Mouse (Mus musculus): ENCODE measurements at regions not wholly inside any gene's neighbourhood (a gene's known extent, or its start where the extent isn't known, plus 50 kb on each side); places are given as distances from the start of the nearest gene placed in this dataset.
"Not testable (repeated sequence)": the region's sequence is repeated elsewhere in the genome, so short reads cannot be mapped to it uniquely, and the experiment has no call there.

GRCm38 (mm10) chr17:50346451-50347192, 53.2 kb upstream of the Dazl start:
- no peak for DNase-seq (ENCODE audit: low spot score)

GRCm38 (mm10) chr17:50353818-50354217, 60.4 kb upstream of the Dazl start:
- not testable (repeated sequence) for DNase-seq (ENCODE audit: low spot score)

GRCm38 (mm10) chr17:50354357-50354756, 60.9 kb upstream of the Dazl start:
- DNase-seq (ENCODE audit: low spot score): no peak

DNA sequence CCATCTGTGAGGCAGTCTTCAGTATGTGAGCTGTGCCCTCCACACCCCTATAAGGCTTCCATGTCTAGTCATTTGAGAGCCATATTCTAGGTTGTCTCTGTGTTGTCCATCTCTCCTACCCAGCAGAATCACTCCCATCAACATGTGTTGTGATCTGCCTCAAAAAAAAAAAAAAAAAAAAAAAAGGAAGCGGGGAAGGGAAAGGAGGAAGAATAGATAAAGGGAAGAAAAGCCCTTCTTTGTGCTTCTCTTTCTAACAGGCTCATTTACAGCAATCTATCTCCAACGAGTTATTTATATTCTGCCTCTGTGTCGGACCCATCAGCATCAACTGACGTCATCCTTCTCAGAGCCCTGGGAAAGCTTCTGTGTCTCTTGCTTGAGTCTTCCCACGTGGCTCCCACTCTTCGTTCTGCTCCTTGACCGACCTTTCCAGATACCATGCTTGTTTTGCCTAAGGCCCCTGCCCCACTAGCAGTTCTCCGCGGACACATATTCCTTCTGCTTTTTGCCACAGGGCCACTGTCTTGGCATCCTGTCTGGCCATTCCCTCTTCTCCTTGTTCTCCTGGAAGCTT, 68.3 kb upstream of the Dazl start:
- DNase-seq (ENCODE audit: low spot score): no peak

GRCm38 (mm10) chr17:50365396-50365795, 72.0 kb upstream of the Dazl start:
- DNase-seq (ENCODE audit: low spot score): no peak

- DNase-seq (ENCODE audit: low spot score): no peak
Observed at GRCm38 (mm10) chr17:50366181-50366580, 72.7 kb upstream of the Dazl start.

GRCm38 (mm10) chr17:50369216-50369875, 75.9 kb upstream of the Dazl start:
- DNase-seq (ENCODE audit: low spot score): peak; percentile 37

- DNase-seq (ENCODE audit: low spot score): no peak
Observed at GRCm38 (mm10) chr17:50370484-50370883, 77.0 kb upstream of the Dazl start.

GRCm38 (mm10) chr17:50373496-50374141, 80.2 kb upstream of the Dazl start:
- no peak for DNase-seq (ENCODE audit: low spot score)

GRCm38 (mm10) chr17:50375465-50375864, 82.0 kb upstream of the Dazl start:
- no peak for DNase-seq (ENCODE audit: low spot score)

GRCm38 (mm10) chr17:50376708-50377107, 83.3 kb upstream of the Dazl start:
- no peak for DNase-seq (ENCODE audit: low spot score)

DNA sequence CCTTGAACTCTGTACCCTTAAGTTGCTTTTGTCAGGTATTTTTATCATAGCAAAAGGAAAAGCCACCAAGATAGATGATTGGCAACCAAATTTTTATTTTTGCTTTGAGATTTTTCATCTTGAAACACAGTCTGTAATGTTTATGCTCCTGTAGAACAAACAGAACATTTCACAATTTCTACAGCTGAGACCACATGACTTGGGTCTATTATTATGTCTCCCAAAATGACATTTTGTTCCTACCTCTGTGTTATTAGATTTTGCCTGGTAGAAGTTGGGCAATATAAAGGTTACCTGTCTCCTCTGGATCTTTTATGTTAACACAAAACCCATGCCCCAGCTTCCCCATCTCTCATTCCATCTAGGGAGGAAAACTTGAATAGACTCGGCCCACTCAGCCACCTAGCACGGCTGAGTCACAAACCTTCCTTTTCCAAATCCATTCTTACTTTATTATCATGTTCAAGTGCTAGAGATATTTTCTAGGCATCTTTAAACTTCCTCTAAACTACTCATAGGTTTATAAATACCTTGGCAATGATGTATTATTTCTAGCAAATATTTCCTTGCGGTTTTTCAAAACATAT, 84.8 kb upstream of the Dazl start:
- DNase-seq (ENCODE audit: low spot score): no peak

DNA sequence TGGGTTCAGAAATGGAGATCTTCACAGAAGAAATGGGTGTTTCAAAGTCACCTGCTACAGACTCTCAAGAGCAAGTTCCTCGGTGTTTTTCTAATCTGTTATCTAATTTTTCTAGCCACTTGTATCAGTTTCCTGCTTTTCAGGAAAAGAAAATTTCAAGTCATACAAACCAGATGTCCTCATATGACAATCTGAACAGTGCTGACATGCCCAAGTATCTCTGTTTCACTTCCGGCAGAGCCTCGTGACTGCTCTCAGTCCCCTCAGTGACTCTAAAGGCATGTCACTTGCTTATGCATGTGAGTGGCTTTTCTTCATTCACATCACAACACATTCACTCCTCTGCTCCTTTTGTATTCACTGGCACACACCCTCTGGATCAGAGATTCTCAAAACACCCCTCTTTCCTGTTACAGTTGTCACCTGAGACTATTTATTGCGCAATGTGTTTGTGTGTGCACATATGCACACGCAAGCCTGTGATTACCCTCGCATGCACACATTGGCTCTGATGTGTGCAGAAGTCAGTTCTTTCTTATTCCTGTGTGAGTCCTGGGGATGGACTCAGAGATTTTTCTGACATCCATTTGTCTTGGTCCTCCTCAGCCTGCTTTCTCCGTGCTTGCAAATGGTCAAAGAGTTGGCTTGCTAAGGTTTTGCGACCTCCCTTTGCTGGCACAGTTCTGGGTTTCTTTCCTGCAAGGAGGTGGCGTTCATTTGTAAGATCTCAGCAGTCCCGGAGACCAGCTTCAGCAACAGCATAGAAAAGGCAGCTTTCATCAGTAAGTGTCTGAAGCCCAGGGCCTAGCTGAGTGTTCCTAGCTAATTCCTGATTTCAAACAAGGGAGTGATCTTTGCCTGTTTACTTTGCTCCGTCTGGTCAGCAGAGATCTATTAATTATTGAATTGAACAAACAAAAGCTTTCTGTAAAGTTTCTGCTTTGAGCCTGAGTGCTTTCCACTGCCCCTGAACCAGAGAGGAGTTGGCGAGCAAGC, 95.6 kb upstream of the Dazl start:
- DNase-seq (ENCODE audit: low spot score): no peak

DNA sequence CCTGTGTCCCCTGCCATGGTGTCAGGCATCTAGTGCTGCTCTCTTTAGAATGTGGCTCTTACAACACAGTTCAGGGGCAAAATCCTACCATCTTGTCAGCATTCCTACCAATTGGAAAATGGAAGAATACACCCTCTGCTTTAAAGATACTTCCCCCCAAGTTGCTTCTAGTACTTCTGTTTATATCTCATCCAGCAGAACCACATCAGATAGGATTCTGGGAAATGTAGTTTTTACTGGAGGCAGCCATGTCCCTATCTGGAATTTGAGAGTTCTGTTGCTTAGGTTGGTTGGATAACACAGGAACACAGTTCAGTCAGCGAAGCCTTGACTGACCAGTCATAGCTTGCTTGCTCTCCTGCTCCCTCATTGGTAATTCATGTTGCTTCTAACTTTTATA, 96.7 kb upstream of the Dazl start:
- DNase-seq (ENCODE audit: low spot score): no peak

DNA sequence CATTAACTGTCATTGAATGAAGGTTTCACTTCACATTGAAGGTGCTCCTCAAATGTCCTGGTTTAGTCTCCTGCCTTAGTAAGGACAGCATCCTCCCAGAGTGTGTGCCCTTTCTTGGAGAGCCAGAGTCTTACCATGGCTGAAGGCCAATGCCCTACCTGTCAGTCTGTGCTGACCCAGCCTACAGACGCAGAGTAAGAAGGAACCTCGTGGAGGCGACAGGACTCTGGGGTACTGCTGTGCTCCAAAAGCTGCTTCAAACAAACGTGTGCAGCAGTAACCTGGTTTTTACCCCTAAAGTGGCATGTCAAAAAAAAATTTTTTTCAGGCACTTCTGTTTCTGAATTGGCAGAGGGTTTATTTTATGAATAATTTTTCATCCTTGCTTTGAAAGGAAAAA, 97.8 kb upstream of the Dazl start:
- DNase-seq (ENCODE audit: low spot score): no peak

GRCm38 (mm10) chr17:50391996-50392395, 98.6 kb upstream of the Dazl start:
- DNase-seq (ENCODE audit: low spot score): no peak

GRCm38 (mm10) chr17:50392428-50392827, 99.0 kb upstream of the Dazl start:
- no peak for DNase-seq (ENCODE audit: low spot score)

DNA sequence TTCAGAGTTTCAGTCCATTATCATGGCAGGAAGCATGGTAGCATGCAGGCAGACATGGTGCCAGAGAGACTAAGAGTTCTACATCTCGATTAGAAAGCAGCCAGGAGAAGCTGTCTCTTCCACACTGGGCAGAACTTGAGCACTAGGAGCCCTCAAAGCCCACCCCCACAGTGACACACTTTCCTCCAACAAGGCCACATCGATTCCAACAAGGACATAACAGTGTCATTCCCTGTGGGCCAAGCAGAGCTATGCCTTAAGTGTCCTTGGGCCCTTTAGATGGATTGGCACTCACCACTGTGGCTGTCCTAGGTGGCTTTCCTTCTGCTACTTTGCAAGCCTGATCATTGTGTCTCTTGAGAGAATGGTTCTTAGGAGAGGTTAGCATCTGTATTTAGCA, 99.5 kb upstream of the Dazl start:
- DNase-seq (ENCODE audit: low spot score): no peak

DNA sequence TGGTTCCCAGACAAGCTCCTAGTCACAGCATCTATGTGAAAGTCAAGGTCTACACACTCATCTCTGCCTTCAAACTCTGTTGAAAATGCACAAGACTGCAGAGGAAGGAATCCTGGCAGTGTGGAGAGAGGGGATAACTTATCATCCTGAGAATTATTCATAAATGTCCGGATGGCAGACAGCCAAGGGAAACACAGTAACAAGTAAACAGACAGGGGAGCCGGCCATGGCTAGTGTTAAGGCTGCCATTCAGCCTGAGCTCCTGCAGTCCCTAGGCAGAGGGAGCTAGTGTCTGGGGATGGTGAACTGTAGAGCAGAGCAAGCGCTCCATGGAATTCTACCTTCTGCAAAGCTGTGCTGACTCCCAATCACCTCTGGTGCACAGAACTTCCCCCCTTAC, 100.3 kb upstream of the Dazl start:
- no peak for DNase-seq (ENCODE audit: low spot score)

DNA sequence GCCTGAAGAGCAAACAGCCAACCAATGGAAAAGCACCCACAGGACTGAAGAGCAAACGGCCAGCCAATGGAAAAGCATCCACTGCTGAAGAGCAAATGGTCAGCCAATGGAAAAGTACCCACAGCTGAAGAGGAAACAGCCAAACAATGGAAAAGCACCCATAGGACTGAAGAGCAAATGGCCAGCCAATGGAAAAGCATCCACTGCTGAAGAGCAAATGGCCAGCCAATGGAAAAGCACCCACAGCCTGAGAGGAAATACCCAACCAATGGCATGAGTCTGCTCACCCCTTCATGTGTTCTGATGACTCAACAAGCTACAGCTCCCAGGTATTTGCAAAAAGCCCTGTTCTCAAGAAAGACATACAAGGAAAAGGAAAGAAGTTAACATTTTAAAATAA, 101.4 kb upstream of the Dazl start:
- no peak for DNase-seq (ENCODE audit: low spot score)

- DNase-seq (ENCODE audit: low spot score): no peak
Observed at GRCm38 (mm10) chr17:50395669-50396068, 102.2 kb upstream of the Dazl start.

Data from gastrocnemius, adult 18-20 months (tissue).